Mouse (Mus musculus): ENCODE results near the gene Gm5039.

- TF ChIP-seq CTCF (IDR thresholded peaks at IDR 0.05; ENCODE audit: insufficient read depth, low read length) (no peak), POLR2A (IDR thresholded peaks at IDR 0.05; ENCODE audit: borderline replicate concordance, extremely low read depth, low read depth, low read length) (no peak)
These were observed 37.3 kb upstream of the Gm5039 start for GRCm38 (mm10) chr12:88361120-88361445.

Measured in lung, adult 2 months (tissue).